Mouse (Mus musculus): ENCODE data around the gene Bves. TPM values are rescaled to one million over a fixed set of nuclear protein-coding genes. Genes with fewer than 3 reads are reported as not detected.

Bves gene
- polyA plus RNA-seq, 1 experiment from 2014 or later: 5.9 TPM

DNA sequence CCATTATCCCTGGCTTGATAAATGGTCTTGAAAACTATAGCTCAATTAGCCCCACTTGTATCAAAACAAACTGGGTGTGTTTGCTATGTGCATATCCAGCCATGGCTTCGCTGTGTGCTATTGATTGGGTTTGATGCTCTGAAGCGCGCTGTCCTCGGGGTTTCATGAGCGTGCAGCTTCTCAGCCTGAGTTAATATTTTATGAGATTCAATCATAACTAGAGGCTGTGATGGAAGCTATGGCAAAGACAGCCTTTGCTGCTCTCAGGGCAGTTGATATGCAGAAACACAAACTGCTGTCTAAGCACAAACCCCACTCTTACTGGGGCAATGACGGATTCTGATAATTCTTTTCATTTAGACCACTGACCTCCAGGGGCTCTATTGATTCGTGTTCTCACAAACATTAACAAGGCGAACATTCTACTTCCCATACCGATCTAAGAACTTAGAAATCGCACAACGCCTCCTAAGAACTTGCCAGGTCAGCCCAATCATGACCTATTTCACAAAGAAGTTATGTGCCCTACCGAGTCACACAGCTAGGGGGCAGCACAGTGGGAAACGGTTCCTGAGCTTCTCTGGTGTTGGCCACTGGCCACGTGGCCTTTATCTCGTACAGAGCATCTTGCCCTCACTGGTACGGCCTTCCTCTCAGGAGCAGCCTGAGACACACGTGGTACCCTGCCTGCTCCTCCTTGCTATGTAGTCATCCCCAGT is 31.6 kb downstream of the Bves start:
- no peak for DNase-seq (ENCODE audit: low spot score)
- WGBS: 87% methylated on average over 17 of the region's 17 CpGs
- H3K4me3 ChIP-seq (ENCODE audit: low read depth, low read length): no peak overlapping the region
- no peak overlapping the region for H3K9ac ChIP-seq (ENCODE audit: low read length)
- no peaks in the 10 kb centered on the region for H3K36me3 ChIP-seq (ENCODE audit: control insufficient read depth, insufficient read depth, low read length)
- H3K4me1 ChIP-seq (replicated peaks; ENCODE audit: control insufficient read depth, insufficient read depth, low read length): no peaks in the 10 kb centered on the region
- H3K9me3 ChIP-seq (ENCODE audit: control insufficient read depth, low read length): no peaks in the 10 kb centered on the region
- H3K27ac ChIP-seq (ENCODE audit: low read depth): no peak overlapping the region
- H3K4me2 ChIP-seq (ENCODE audit: low read length): no peak overlapping the region
- H3K27me3 ChIP-seq (replicated peaks; ENCODE audit: control insufficient read depth, insufficient read depth, low read length): no peaks in the 10 kb centered on the region
- ATAC-seq (replicated peaks; ENCODE audit: low FRiP score, low TSS enrichment, low read depth): no peak

DNA sequence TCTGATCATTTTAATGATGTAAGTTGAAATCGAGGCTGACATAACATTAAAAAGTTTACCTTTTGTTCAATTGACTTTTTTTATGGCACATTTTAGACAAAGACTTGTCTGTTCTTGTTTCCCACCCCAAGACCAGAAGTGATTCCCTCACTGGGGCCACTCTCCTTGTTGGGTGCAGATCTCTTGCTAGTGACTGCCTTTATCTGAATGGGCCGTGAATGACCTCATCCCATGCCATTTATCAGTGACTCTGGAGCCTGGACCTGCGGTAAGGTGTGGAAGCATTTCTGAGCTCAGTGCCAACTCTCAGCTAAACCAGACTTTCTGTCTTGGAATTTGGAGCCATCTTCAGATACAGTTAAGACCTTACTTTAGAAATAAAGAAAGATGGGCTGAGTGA is 34.1 kb downstream of the Bves start:
- Histone ChIP-seq H3K36me3 (ENCODE audit: control insufficient read depth, insufficient read depth, low read length) (no peaks in the 10 kb centered on the region), H3K27ac (ENCODE audit: low read depth) (no peak overlapping the region), H3K9me3 (ENCODE audit: control insufficient read depth, low read length) (no peaks in the 10 kb centered on the region), H3K9ac (ENCODE audit: low read length) (no peak overlapping the region), H3K4me1 (replicated peaks; ENCODE audit: control insufficient read depth, insufficient read depth, low read length) (no peaks in the 10 kb centered on the region), H3K4me3 (ENCODE audit: low read depth, low read length) (no peak overlapping the region), H3K4me2 (ENCODE audit: low read length) (no peak overlapping the region), H3K27me3 (replicated peaks; ENCODE audit: control insufficient read depth, insufficient read depth, low read length) (no peaks in the 10 kb centered on the region)
- WGBS: 57% methylated on average over 3 of the region's 3 CpGs
- 0 out of 2 replicates have a peak, but pooled peaks have one; percentile 66 for ATAC-seq (replicated peaks; ENCODE audit: low FRiP score, low TSS enrichment, low read depth)
- DNase-seq (ENCODE audit: low spot score): no peak

DNA sequence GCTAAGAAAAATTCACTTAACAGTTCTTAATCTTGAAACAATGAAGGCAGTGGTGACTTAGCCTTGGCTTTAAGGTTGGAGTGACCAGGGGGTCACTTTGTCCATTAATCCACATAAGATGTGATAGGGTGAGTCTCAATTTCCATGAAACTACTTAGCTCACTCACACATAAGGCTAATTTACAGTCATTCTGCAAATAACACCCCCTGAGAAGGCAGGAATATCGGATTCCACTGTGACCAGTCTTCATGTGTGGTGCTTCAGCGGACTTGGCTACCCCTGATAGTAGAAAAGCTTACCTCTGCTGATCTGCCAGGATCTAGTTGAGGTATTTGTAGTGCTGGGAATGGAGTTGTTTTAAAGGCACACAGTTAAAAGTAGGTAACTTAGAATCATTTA is 35.0 kb downstream of the Bves start:
- Histone ChIP-seq H3K4me3 (ENCODE audit: low read depth, low read length) (no peak overlapping the region), H3K27me3 (replicated peaks; ENCODE audit: control insufficient read depth, insufficient read depth, low read length) (no peaks in the 10 kb centered on the region), H3K4me2 (ENCODE audit: low read length) (no peak overlapping the region), H3K36me3 (ENCODE audit: control insufficient read depth, insufficient read depth, low read length) (no peaks in the 10 kb centered on the region), H3K9me3 (ENCODE audit: control insufficient read depth, low read length) (no peaks in the 10 kb centered on the region), H3K4me1 (replicated peaks; ENCODE audit: control insufficient read depth, insufficient read depth, low read length) (no peaks in the 10 kb centered on the region), H3K27ac (ENCODE audit: low read depth) (no peak overlapping the region), H3K9ac (ENCODE audit: low read length) (no peak overlapping the region)
- ATAC-seq (replicated peaks; ENCODE audit: low FRiP score, low TSS enrichment, low read depth): no peak
- 88% methylated on average over 2 of the region's 2 CpGs for WGBS
- no peak for DNase-seq (ENCODE audit: low spot score)

DNA sequence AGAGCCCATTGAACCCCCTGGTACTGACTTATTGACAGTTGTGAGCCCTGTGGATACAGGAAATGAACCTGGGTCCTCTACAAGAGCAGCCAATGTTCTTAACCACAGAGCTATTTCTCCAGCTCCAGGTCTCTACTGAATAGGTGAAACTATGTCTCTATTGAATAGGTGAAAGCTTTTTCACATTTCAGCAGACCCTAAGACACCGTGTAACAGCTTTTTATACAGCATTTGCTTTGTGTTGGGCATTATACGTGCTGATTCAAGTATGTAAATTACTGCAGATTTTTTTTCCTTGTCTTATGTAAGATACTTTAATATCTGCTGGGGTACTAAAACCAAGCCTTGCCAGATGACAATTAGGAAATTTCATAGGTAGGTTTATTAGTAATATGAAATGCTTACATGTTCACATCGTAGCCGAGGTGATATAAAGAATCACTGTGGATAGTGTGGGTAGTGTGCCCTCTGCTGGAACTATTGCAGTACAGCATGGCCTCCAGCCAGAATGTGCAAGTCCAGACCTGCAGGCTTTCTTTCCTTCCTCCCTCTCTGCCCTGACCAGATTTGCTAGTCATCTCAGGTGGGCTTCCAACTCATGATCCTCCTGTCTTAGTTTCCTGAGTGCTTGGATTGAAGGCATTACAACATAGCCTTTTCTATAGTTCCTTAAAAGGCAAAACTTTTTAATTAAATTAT is 37.6 kb downstream of the Bves start:
- Histone ChIP-seq H3K4me3 (ENCODE audit: low read depth, low read length) (no peak overlapping the region), H3K4me1 (replicated peaks; ENCODE audit: control insufficient read depth, insufficient read depth, low read length) (no peaks in the 10 kb centered on the region), H3K9me3 (ENCODE audit: control insufficient read depth, low read length) (no peaks in the 10 kb centered on the region), H3K27me3 (replicated peaks; ENCODE audit: control insufficient read depth, insufficient read depth, low read length) (no peaks in the 10 kb centered on the region), H3K9ac (ENCODE audit: low read length) (no peak overlapping the region), H3K36me3 (ENCODE audit: control insufficient read depth, insufficient read depth, low read length) (no peaks in the 10 kb centered on the region), H3K4me2 (ENCODE audit: low read length) (no peak overlapping the region), H3K27ac (ENCODE audit: low read depth) (no peak overlapping the region)
- DNase-seq (ENCODE audit: low spot score): peak; percentile 81
- ATAC-seq (replicated peaks; ENCODE audit: low FRiP score, low TSS enrichment, low read depth): 0 out of 2 replicates have a peak, but pooled peaks have one; percentile 32
- WGBS: 45% methylated on average over 4 of the region's 4 CpGs

DNA sequence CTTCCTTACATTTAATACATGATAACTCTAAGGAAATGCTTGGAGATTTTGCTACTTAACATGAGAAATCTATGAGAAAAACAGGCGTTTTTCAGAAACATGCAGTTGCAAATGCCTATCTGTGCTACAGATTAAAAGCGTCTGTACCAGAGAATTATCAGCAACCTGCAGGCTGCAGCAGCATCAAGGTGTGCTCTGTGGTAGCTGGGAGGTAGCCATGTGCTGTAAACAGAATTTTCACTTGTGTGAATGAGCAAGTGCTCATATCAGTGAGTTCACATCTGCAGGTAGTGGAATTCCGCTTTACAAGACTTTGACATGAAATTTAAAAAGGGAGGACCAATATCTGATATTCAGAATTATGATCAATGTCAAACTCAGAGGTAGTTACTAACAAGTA is 42.7 kb downstream of the Bves start:
- no peak overlapping the region for H3K4me3 ChIP-seq (ENCODE audit: low read depth, low read length)
- no peak for DNase-seq (ENCODE audit: low spot score)
- H3K9ac ChIP-seq (ENCODE audit: low read length): no peak overlapping the region
- ATAC-seq (replicated peaks; ENCODE audit: low FRiP score, low TSS enrichment, low read depth): no peak
- no peaks in the 10 kb centered on the region for H3K4me1 ChIP-seq (replicated peaks; ENCODE audit: control insufficient read depth, insufficient read depth, low read length)
- H3K36me3 ChIP-seq (ENCODE audit: control insufficient read depth, insufficient read depth, low read length): no peaks in the 10 kb centered on the region
- WGBS: 83% methylated on average over 3 of the region's 3 CpGs
- no peaks in the 10 kb centered on the region for H3K27me3 ChIP-seq (replicated peaks; ENCODE audit: control insufficient read depth, insufficient read depth, low read length)
- no peaks in the 10 kb centered on the region for H3K9me3 ChIP-seq (ENCODE audit: control insufficient read depth, low read length)
- no peak overlapping the region for H3K27ac ChIP-seq (ENCODE audit: low read depth)
- no peak overlapping the region for H3K4me2 ChIP-seq (ENCODE audit: low read length)

DNA sequence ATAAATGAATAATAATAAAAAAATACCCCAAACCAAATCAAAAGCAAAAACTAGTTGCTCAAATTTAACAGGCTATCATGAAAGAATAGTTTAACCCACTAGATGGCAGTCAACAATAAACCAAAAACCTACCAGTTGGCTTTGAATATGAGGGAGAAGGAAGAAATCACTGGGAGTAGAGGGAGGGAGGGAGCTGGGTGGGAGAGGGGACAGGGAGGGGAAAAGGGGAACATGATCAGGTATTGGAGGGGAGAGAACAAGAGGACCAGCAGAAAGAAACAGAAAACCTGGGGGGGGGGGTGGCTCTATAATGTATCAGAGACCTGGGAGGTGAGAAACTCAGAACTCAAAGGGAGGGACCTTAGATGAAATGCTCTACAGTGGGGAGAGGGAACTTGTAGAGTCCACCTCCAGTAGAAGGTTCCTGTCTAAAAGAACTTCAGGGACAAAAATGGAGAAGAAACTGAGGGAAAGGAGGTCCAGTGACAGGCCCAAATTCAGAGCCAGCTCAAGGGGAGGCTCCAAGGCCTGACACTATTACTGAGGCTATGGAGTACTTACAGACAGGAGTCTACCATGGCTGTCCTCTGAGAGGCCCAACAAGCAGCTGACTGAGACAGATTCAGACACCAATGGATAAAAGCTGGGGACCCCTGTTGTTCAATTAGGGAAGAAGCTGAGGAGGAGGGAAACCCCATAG is 46.5 kb downstream of the Bves start:
- no peak for DNase-seq (ENCODE audit: low spot score)
- Histone ChIP-seq H3K4me3 (ENCODE audit: low read depth, low read length) (no peak overlapping the region), H3K4me1 (replicated peaks; ENCODE audit: control insufficient read depth, insufficient read depth, low read length) (no peaks in the 10 kb centered on the region), H3K9ac (ENCODE audit: low read length) (no peak overlapping the region), H3K9me3 (ENCODE audit: control insufficient read depth, low read length) (no peaks in the 10 kb centered on the region), H3K27ac (ENCODE audit: low read depth) (no peak overlapping the region), H3K4me2 (ENCODE audit: low read length) (no peak overlapping the region), H3K36me3 (ENCODE audit: control insufficient read depth, insufficient read depth, low read length) (no peaks in the 10 kb centered on the region), H3K27me3 (replicated peaks; ENCODE audit: control insufficient read depth, insufficient read depth, low read length) (no peaks in the 10 kb centered on the region)
- no peak for ATAC-seq (replicated peaks; ENCODE audit: low FRiP score, low TSS enrichment, low read depth)

DNA sequence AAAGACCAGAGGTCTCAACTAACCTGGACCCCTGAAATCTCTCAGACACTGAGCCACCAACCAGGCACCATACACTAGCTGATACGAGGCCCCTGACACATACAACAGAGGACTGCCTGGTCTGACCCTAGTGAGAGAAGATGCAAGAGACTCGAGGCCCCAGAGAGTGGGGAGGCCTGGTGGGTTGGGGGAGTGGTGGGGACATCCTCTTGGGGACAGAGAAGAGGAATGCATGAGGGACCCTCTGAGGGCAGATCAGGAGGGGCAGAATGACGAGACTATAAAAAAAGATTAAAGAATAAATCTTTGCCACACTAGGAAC is 47.0 kb downstream of the Bves start:
- no peak for ATAC-seq (replicated peaks; ENCODE audit: low FRiP score, low TSS enrichment, low read depth)
- no peak overlapping the region for H3K27ac ChIP-seq (ENCODE audit: low read depth)
- no peak overlapping the region for H3K4me3 ChIP-seq (ENCODE audit: low read depth, low read length)
- H3K36me3 ChIP-seq (ENCODE audit: control insufficient read depth, insufficient read depth, low read length): no peaks in the 10 kb centered on the region
- no peaks in the 10 kb centered on the region for H3K4me1 ChIP-seq (replicated peaks; ENCODE audit: control insufficient read depth, insufficient read depth, low read length)
- DNase-seq (ENCODE audit: low spot score): no peak
- H3K4me2 ChIP-seq (ENCODE audit: low read length): no peak overlapping the region
- H3K9ac ChIP-seq (ENCODE audit: low read length): no peak overlapping the region
- H3K27me3 ChIP-seq (replicated peaks; ENCODE audit: control insufficient read depth, insufficient read depth, low read length): no peaks in the 10 kb centered on the region
- 66% methylated on average over 3 of the region's 3 CpGs for WGBS
- no peaks in the 10 kb centered on the region for H3K9me3 ChIP-seq (ENCODE audit: control insufficient read depth, low read length)

DNA sequence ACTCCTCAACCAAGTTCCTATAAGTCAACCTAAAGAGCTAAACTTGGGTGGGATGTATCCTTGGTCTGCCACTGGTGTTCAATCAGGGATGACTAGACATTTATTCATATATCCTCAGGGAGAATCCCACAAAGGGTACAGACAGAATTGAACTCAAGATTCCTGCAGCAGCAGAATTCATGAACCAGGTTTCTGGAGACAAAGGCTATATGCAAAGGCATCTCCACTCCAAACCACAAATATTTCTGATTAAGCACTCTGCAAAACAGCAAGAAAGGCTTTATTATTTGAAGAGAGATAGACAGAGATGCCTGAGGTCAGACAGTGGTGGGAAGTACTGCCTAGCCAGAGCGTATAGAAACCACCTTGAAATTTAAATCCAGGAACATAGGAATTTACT is 62.6 kb downstream of the Bves start:
- Histone ChIP-seq H3K36me3 (ENCODE audit: control insufficient read depth, insufficient read depth, low read length) (no peaks in the 10 kb centered on the region), H3K9ac (ENCODE audit: low read length) (no peak overlapping the region), H3K27me3 (replicated peaks; ENCODE audit: control insufficient read depth, insufficient read depth, low read length) (no peaks in the 10 kb centered on the region), H3K9me3 (ENCODE audit: control insufficient read depth, low read length) (no peaks in the 10 kb centered on the region), H3K4me3 (ENCODE audit: low read depth, low read length) (no peak overlapping the region), H3K27ac (ENCODE audit: low read depth) (no peak overlapping the region), H3K4me2 (ENCODE audit: low read length) (no peak overlapping the region), H3K4me1 (replicated peaks; ENCODE audit: control insufficient read depth, insufficient read depth, low read length) (no peaks in the 10 kb centered on the region)
- ATAC-seq (replicated peaks; ENCODE audit: low FRiP score, low TSS enrichment, low read depth) (no peak), DNase-seq (ENCODE audit: low spot score) (no peak)
- WGBS: 82% methylated on average over 1 of the region's 1 CpGs

Data from intestine, embryonic 14.5 days (tissue).